20 mouse cellular contexts compared by ENCODE assay signal in genomic region chr10:78288896-78289295, GRCm38 (mm10). TPM values are rescaled to one million over a fixed set of nuclear protein-coding genes. Genes with fewer than 3 reads are reported as not detected.
DNase-seq lines count a peak whose midpoint lies in the region; ATAC-seq and TF ChIP-seq lines count a peak whose summit lies in the region.
"Had no signal": no experiment of that assay in that cellular context is flagged by ENCODE, and none has a peak within 500 bp of the region (broad histone marks: within the 10 kb centered on the region; RNA-seq: fewer than 3 reads in every experiment).

No protein-coding gene starts in this region.

- TF ChIP-seq CTCF in intestine, postnatal 0 days (IDR thresholded peaks at IDR 0.05; ENCODE audit: low read depth), result no peak

- H3K27ac ChIP-seq in forebrain, embryonic 16.5 days (ENCODE audit: low read length), result no peak overlapping the region
- H3K27ac ChIP-seq in intestine, postnatal 0 days (ENCODE audit: low read depth, low read length), result no peak overlapping the region
- H3K27ac ChIP-seq: embryonic facial prominence, embryonic 10.5 days; forebrain, embryonic 13.5 days; heart, embryonic 13.5 days; hindbrain, embryonic 12.5 days had no signal

- intact Hi-C loops in left cerebral cortex, postnatal 4 days (cut with DNase I), result no loop called here

- no peaks in the 10 kb centered on the region for H3K27me3 ChIP-seq in forebrain, embryonic 16.5 days (replicated peaks; ENCODE audit: control insufficient read depth, insufficient read depth, low read length)
- no peaks in the 10 kb centered on the region for H3K27me3 ChIP-seq in intestine, postnatal 0 days (replicated peaks; ENCODE audit: control insufficient read depth, insufficient read depth, low read length)
- H3K27me3 ChIP-seq: forebrain, embryonic 13.5 days; heart, embryonic 13.5 days; hindbrain, embryonic 12.5 days had no signal

- DNase-seq in left cerebral cortex, postnatal 4 days, result peak; percentile 50
- no peak for DNase-seq in left cerebral cortex, adult 18-20 months (ENCODE audit: low spot score in 2 of 2)
- peak; percentile 71 to 77 for DNase-seq in cerebellum, adult 18-20 months
- peak; percentile 83 for DNase-seq in cerebellum, adult 9-11 months
- peak; percentile 64 to 75 for DNase-seq in cerebellum, postnatal 36 days
- DNase-seq in yolk sac, embryonic 10.5 days (ENCODE audit: low spot score), result no peak
- DNase-seq: adrenal gland, postnatal 14 days; gastrocnemius, adult 2 months; gastrocnemius, postnatal 25 days; heart, adult 11 months; heart, postnatal 36 days; kidney, adult 11 months had no signal

- no peaks in the 10 kb centered on the region for H3K4me1 ChIP-seq in forebrain, embryonic 16.5 days (replicated peaks; ENCODE audit: control insufficient read depth, insufficient read depth, low read length)
- H3K4me1 ChIP-seq in intestine, postnatal 0 days (replicated peaks; ENCODE audit: control insufficient read depth, insufficient read depth, low read length), result no peaks in the 10 kb centered on the region
- H3K4me1 ChIP-seq: forebrain, embryonic 13.5 days; hindbrain, embryonic 12.5 days had no signal

- ATAC-seq in forebrain, embryonic 16.5 days, result no peak
- ATAC-seq in intestine, postnatal 0 days, result no peak
- ATAC-seq: forebrain, embryonic 13.5 days; hindbrain, embryonic 16.5 days; inflammation-experienced regulatory T-cells, adult 6 months had no signal

- no peak overlapping the region for H3K9ac ChIP-seq in forebrain, embryonic 16.5 days (replicated peaks; ENCODE audit: low read depth, low read length)
- no peak overlapping the region for H3K9ac ChIP-seq in intestine, postnatal 0 days (ENCODE audit: low read depth, low read length)
- H3K9ac ChIP-seq: forebrain, embryonic 13.5 days; heart, embryonic 13.5 days; hindbrain, embryonic 12.5 days had no signal

- H3K36me3 ChIP-seq in forebrain, embryonic 16.5 days (ENCODE audit: control insufficient read depth, insufficient read depth), result peaks cover 12% of the 10 kb centered on the region; the same call in 1 of the 2 replicates
- peaks cover 41% of the 10 kb centered on the region for H3K36me3 ChIP-seq in intestine, postnatal 0 days (ENCODE audit: control insufficient read depth, insufficient read depth)

- WGBS in forebrain, embryonic 16.5 days, result 85% methylated on average over 4 of the region's 4 CpGs
- 84% methylated on average over 4 of the region's 4 CpGs for WGBS in intestine, postnatal 0 days

- no peaks in the 10 kb centered on the region for H3K9me3 ChIP-seq in forebrain, embryonic 16.5 days (ENCODE audit: control insufficient read depth, low read length)
- H3K9me3 ChIP-seq in intestine, postnatal 0 days (ENCODE audit: control insufficient read depth), result no peaks in the 10 kb centered on the region
- H3K9me3 ChIP-seq: embryonic facial prominence, embryonic 10.5 days; forebrain, embryonic 13.5 days; heart, embryonic 13.5 days; hindbrain, embryonic 12.5 days had no signal

- no peak overlapping the region for H3K4me2 ChIP-seq in forebrain, embryonic 16.5 days (ENCODE audit: low read length)
- H3K4me2 ChIP-seq in intestine, postnatal 0 days (replicated peaks; ENCODE audit: low read depth), result no peak overlapping the region
- H3K4me2 ChIP-seq: forebrain, embryonic 13.5 days; heart, embryonic 13.5 days; hindbrain, embryonic 12.5 days had no signal

- no peak overlapping the region for H3K4me3 ChIP-seq in forebrain, embryonic 16.5 days (replicated peaks; ENCODE audit: low read length)
- H3K4me3 ChIP-seq in intestine, postnatal 0 days (ENCODE audit: low read depth, low read length), result no peak overlapping the region
- H3K4me3 ChIP-seq: embryonic facial prominence, embryonic 10.5 days; forebrain, embryonic 13.5 days; gastrocnemius, adult 2 months; heart, embryonic 13.5 days; hindbrain, embryonic 12.5 days had no signal

RNA-seq across cellular contexts. Expression of gene Trappc10, which starts 44.5 kb away (rescaled TPM):
- 10 to 100 TPM; 85.8 to 86.5 TPM for total RNA-seq in left cerebral cortex, postnatal 4 days (2021)
- total RNA-seq in left cerebral cortex, adult 18-20 months (2021), result 10 to 100 TPM; 84.4 to 85.7 TPM
- polyA plus RNA-seq in forebrain, embryonic 16.5 days (2015; fragmentation: Nextera tagmentation; extraction: Ambion mirVana), result 21.6 and 22.8 TPM in 2 replicates
- 28.1 and 32.1 TPM in 2 replicates for polyA plus RNA-seq in intestine, postnatal 0 days (2015; fragmentation: Nextera tagmentation; extraction: Ambion mirVana)

Comparison
In these comparisons a context has a peak if more than half of its experiments do, and no peak if none do; other contexts are left out.
1. DNase-seq: peak in left cerebral cortex, postnatal 4 days (single experiment), cerebellum, adult 18-20 months (2 of 2), cerebellum, adult 9-11 months (single experiment) and cerebellum, postnatal 36 days (2 of 2); none in left cerebral cortex, adult 18-20 months (0 of 2) and yolk sac, embryonic 10.5 days (single experiment).